Mouse (Mus musculus) cortical plate, adult 2 months (tissue): Measurements from ENCODE around the gene Mfsd2a. TPM values are rescaled to one million over a fixed set of nuclear protein-coding genes. Genes with fewer than 3 reads are reported as not detected.

ENCODE experiments used
- H3K27ac ChIP-seq: fragments of 200-500 bp; 2 replicates; pipeline ENCODE4 v1.5.1; 2012; ENCODE audit warnings: low read length, control low read depth, inconsistent platforms; ENCODE audit not compliant: insufficient read depth
- H3K4me1 ChIP-seq: fragments of 200-500 bp; 2 replicates; pipeline ENCODE4 v1.6.1; 2011; ENCODE audit warnings: low read length; ENCODE audit not compliant: control insufficient read depth, insufficient read depth
- H3K4me3 ChIP-seq: fragments of 200-500 bp; 2 replicates; pipeline ENCODE4 v1.5.1; 2011; ENCODE audit warnings: mild to moderate bottlenecking, low read length, control low read depth; ENCODE audit not compliant: insufficient read depth
- CTCF ChIP-seq: fragments of 200-500 bp; IDR thresholded peaks from 2 replicates; pipeline ENCODE4 v1.5.1; 2011; ENCODE audit warnings: mild to moderate bottlenecking, control low read depth, low read length; ENCODE audit not compliant: insufficient read depth; ENCODE audit errors: extremely low read depth
- POLR2A ChIP-seq: fragments of 200-500 bp; IDR thresholded peaks from 2 replicates; pipeline ENCODE4 v1.6.1; 2011; ENCODE audit warnings: mild to moderate bottlenecking, low read length, control low read depth; ENCODE audit not compliant: insufficient read depth; ENCODE audit errors: extremely low read depth
- polyA plus RNA-seq: library from polyadenylated mRNA; depleted of rRNA; stranded (reverse); fragments of >200 nt; gene quantifications from 2 replicates; pipeline ENCODE4 v1.2.3, GENCODE M21; 2012

Gene Mfsd2a
- polyA plus RNA-seq, 1 experiment, result 36.1 TPM

DNA sequence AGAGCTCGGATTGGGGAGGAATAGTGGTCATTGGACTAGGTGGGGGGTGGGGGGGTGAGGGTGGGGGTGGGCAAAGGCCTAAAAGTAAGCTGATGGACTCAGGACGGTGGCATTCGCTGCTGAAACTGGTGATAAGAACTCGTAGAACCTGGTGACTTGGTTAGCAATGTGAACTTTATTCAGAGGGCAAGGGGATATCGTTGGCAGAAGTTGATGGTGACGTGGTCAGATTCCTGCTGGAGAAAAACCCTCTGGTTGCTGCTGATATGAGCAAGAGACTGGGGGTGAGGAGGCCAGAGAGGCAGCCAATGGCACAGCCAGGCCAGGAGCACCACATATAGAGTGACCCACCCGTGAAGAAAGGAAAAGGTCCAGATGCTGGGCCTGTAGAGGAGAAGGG lies 20.2 kb upstream of the Mfsd2a start:
- no peak for TF ChIP-seq CTCF
- no peak for TF ChIP-seq POLR2A
- no peak overlapping the region for H3K27ac ChIP-seq
- H3K4me1 ChIP-seq, result no peaks in the 10 kb centered on the region
- no peak overlapping the region for H3K4me3 ChIP-seq

DNA sequence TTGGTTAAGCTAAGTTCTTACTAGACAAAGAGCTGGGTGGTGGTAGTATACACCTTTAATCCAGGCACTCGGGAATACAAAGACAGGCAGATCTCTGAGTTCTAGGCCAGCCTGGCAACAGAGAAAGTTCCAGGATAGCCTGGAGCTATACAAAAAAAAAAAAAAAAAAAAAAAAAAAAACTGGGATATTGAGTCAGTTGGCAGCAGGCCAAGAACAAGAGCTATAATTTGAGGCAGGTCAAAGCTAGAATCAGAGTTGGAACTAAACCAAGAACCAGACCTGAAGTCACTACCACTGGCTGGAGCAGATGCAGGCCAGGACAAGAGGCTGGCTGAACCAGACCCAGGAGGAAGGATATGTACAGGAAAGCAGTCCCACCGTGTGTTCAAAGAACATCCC lies 19.7 kb upstream of the Mfsd2a start:
- Histone ChIP-seq H3K4me1 (no peaks in the 10 kb centered on the region), H3K4me3 (no peak overlapping the region), H3K27ac (no peak overlapping the region)
- TF ChIP-seq CTCF, result no peak
- no peak for TF ChIP-seq POLR2A

- TF ChIP-seq CTCF (no peak), POLR2A (no peak)
- Histone ChIP-seq H3K4me3 (no peak overlapping the region), H3K27ac (no peak overlapping the region), H3K4me1 (no peaks in the 10 kb centered on the region)
Observed at GRCm38 (mm10) chr4:122979826-122980225, 18.8 kb upstream of the Mfsd2a start.

DNA sequence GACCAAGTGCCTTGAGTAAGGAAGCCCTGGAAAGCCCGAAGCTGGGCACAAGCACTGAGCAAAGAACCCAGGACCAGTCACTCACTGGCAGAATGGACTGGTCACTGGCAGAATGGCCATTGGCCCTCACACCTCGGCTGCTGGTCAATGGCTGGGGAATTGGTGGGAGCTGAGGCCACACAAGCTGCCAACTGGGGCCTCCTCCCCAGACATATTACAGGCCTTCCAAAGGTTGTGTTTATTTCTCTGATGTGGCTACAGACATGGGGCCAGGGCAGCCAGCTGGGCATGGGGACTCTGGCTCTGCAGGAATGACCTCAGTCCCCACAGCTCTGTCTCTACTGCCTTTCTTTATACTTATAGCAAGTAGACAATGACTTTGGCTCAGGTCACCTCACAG lies 17.9 kb upstream of the Mfsd2a start:
- H3K4me1 ChIP-seq, result no peaks in the 10 kb centered on the region
- TF ChIP-seq CTCF, result no peak
- TF ChIP-seq POLR2A, result no peak
- no peak overlapping the region for H3K27ac ChIP-seq
- no peak overlapping the region for H3K4me3 ChIP-seq

GRCm38 (mm10) chr4:122976885-122977284 lies 15.9 kb upstream of the Mfsd2a start:
- TF ChIP-seq POLR2A (no peak), CTCF (no peak)
- no peak overlapping the region for H3K27ac ChIP-seq

GRCm38 (mm10) chr4:122974976-122975520 lies 14.1 kb upstream of the Mfsd2a start:
- no peak for TF ChIP-seq POLR2A
- no peak for TF ChIP-seq CTCF
- H3K4me1 ChIP-seq, result no peaks in the 10 kb centered on the region
- no peak overlapping the region for H3K4me3 ChIP-seq
- no peak overlapping the region for H3K27ac ChIP-seq

More at GRCm38 (mm10) chr4:122976885-122977284, 15.9 kb upstream of the Mfsd2a start:
- no peak overlapping the region for H3K4me3 ChIP-seq
- no peaks in the 10 kb centered on the region for H3K4me1 ChIP-seq

DNA sequence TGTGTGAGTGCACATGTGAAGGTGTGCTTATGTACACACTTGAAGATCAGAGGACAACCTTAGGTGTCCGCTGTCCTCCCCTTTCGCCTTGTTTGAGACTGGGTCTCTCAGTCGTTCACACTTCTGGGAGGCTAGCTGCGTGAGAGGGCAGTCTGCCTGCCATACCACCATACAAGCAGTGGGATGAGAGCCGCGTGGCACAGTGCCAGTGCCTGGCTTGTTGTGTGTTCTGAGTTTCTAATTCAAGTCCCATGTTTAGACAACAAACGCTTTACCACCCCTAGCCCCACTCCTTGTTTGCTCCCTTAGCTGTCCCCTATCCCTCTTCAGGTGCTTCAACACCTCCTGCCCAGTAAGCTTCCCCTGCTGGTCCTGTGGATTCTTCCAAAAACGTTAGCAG lies 11.1 kb upstream of the Mfsd2a start:
- Histone ChIP-seq H3K4me3 (no peak overlapping the region), H3K27ac (no peak overlapping the region), H3K4me1 (no peaks in the 10 kb centered on the region)
- no peak for TF ChIP-seq POLR2A
- TF ChIP-seq CTCF, result no peak

GRCm38 (mm10) chr4:122971646-122972045 lies 10.7 kb upstream of the Mfsd2a start:
- no peak overlapping the region for H3K4me3 ChIP-seq
- no peak overlapping the region for H3K27ac ChIP-seq
- TF ChIP-seq POLR2A (no peak), CTCF (no peak)
- H3K4me1 ChIP-seq, result no peaks in the 10 kb centered on the region

DNA sequence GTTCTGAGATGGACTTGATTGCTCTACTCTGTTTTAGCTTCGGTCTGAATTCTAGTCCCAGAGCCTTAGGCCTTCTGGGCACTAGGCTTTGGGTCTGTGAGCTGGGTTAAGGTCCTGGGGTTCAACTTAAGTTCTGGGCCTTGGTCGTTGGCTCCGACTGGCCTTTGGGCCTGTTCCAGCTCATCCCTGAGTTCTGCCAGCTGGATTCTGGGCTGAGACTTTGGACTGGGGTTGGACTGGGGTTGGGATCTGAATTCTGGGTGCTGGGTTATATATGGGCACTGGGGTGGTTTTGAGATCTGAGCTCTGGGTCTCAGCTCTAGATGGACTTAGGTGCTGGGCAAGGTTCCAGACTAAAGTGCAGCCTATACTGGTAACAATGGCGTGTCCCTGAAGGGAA lies 10.2 kb upstream of the Mfsd2a start:
- Histone ChIP-seq H3K4me1 (no peaks in the 10 kb centered on the region), H3K27ac (no peak overlapping the region), H3K4me3 (no peak overlapping the region)
- TF ChIP-seq CTCF (no peak), POLR2A (no peak)

DNA sequence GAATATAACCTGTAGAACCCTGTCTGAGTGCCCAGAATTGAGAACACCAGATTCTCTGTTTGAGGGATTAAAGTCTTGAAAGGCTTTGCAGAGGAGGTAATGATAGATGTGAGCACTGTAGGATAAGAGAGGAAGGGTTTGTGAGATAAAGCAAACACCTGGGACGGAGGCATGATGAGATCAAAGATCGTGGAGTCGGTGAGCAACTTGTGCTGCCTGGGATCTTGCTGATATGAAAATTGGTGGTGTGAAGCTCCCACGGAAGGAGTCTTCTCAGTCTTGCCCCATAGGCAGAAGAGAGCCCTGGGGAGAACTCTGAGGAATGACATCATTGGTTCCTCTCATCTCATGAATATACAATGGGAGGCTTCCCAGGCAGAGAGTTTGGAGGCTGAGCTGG lies 7.1 kb upstream of the Mfsd2a start:
- TF ChIP-seq CTCF (no peak), POLR2A (no peak)
- Histone ChIP-seq H3K4me3 (no peak overlapping the region), H3K27ac (no peak overlapping the region), H3K4me1 (no peaks in the 10 kb centered on the region)

GRCm38 (mm10) chr4:122962751-122963150 lies 1.8 kb upstream of the Mfsd2a start:
- TF ChIP-seq CTCF (no peak), POLR2A (no peak)
- Histone ChIP-seq H3K27ac (no peak overlapping the region), H3K4me3 (no peak overlapping the region), H3K4me1 (peaks cover 2% of the 10 kb centered on the region; the same call in 1 of the 2 replicates)

GRCm38 (mm10) chr4:122961589-122961988 lies 601 bp upstream of the Mfsd2a start:
- H3K27ac ChIP-seq, result no peak overlapping the region
- no peak overlapping the region for H3K4me3 ChIP-seq
- H3K4me1 ChIP-seq, result peaks cover 2% of the 10 kb centered on the region; the same call in 1 of the 2 replicates
- no peak for TF ChIP-seq CTCF
